Mouse (Mus musculus) liver, postnatal 0 days (tissue): ENCODE measurements around the gene Ptpn14.

Experiments
- CTCF ChIP-seq: sonication (generic); IDR thresholded peaks from 2 replicates; pipeline ENCODE4 v1.5.1; 2016; ENCODE audit warnings: antibody characterized with exemption, low read depth
- EP300 ChIP-seq: IDR thresholded peaks from 2 replicates; pipeline ENCODE4 v1.6.1; 2016; ENCODE audit warnings: antibody characterized with exemption, low read depth, mild to moderate bottlenecking

- TF ChIP-seq CTCF (no peak), EP300 (no peak; the same call in none of the 2 replicates)
Measured at GRCm38 (mm10) chr1:189757054-189757408, 29.0 kb downstream of the Ptpn14 start.
